Mouse (Mus musculus) ES-E14 (cell line): Measurements from ENCODE around the gene Slc16a3.

ENCODE experiments used
- HCFC1 ChIP-seq: IDR thresholded peaks from 2 replicates; pipeline ENCODE4 v1.6.1; 2012; ENCODE audit warnings: low read length, inconsistent platforms, borderline replicate concordance; ENCODE audit not compliant: insufficient read depth
- MAFK ChIP-seq: IDR thresholded peaks from 2 replicates; pipeline ENCODE4 v1.6.1; 2014; ENCODE audit warnings: mild to moderate bottlenecking, low read depth, low read length, inconsistent platforms; ENCODE audit not compliant: insufficient read depth
- ZC3H11A ChIP-seq: IDR thresholded peaks from 2 replicates; pipeline ENCODE4 v1.6.1; 2012; ENCODE audit warnings: low read depth, mild to moderate bottlenecking, inconsistent platforms, low read length, borderline replicate concordance

GRCm38 (mm10) chr11:120973318-120973717 lies 25.0 kb downstream of the Slc16a3 start:
- no peak for TF ChIP-seq MAFK
- TF ChIP-seq HCFC1, result no peak
- TF ChIP-seq ZC3H11A, result no peak
